Mouse (Mus musculus) T-helper 17 cell (primary cell): ENCODE results near the gene Ppp1r12a.

ENCODE experiments used
- in situ Hi-C, 2 experiments: fragments of 300-600 bp; cut with MboI, MseI; formaldehyde crosslinking; loops; 1 replicate in 1 of 2; 2 replicates in 1 of 2; pipeline ENCODE4 v1.15.1; 2025; ENCODE audit warnings: high pct_unique_total_duplicates in 2 of 2

Gene Ppp1r12a

DNA sequence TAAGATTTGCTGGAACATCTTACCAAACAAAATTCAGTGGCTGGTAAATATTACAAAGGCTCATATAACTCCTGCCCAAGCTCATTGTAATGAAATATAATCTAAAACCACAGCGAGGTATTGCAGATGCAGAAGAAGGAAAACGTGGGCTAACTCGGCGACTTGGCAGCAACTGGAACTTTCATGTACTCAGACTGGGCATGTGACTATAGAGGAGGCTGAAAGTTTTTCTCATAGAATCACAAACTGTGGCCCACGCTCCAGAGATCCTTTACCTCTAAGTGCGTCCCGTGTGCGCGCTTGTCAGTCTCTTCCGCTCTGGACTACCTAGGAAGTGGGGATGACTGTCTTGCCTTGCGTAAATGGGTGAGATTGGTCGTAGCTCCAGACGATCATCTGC lies 128.1 kb downstream of the Ppp1r12a start:
- in situ Hi-C loops: no loop called here

GRCm38 (mm10) chr10:108291688-108292471 lies 129.9 kb downstream of the Ppp1r12a start:
- in situ Hi-C loops: no loop called here

DNA sequence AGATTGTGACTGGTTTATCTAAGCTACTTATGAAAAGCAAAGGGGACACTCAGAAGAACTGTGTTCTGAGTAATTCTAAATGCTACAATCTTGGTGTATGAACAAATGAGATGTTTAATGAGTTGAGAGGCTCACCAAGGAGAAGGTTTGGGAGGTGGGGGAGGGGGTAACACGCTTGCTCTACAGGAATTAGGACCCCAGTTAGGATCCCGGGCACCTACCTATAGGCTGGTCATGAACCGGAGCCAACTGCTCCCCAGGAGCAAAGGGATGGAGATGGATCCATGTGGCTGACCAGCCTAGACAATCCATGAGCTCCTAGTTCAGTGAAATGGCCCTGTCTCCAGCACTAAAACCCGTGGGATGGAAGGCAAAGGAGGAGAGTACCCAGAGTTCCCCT lies 130.7 kb downstream of the Ppp1r12a start:
- in situ Hi-C loops: no loop called here

DNA sequence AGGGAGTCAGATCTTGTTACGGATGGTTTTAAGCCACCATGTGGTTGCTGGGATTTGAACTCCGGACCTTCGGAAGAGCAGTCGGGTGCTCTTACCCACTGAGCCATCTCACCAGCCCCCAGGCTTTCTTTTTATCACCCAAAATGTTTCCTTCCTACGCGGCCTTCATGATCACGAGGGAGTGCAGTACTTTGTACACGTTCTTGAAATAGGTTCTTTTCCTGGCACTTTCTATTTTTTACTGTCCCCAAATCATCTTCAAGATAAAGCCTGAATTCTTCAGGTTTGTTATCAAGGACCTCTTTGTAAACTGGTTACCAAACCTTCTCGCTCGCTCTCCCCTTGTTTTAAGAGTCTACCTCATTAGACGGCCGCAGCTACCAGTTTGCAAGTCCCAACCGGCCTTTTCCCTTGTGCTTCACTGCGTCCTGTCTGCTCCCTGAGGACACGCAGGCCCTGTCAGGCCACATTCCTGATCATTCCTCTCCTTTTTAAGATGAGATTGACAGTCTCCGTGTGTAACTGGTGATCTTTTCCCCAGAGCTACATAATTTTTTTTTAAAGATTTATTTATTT lies 131.7 kb downstream of the Ppp1r12a start:
- in situ Hi-C loops: no loop called here

- in situ Hi-C loops: loop anchor here (5.0 kb wide), 1 partner anchor 153 kb away; no protein-coding TSS in a partner anchor
These were observed 132.8 kb downstream of the Ppp1r12a start for GRCm38 (mm10) chr10:108294766-108295165.

DNA sequence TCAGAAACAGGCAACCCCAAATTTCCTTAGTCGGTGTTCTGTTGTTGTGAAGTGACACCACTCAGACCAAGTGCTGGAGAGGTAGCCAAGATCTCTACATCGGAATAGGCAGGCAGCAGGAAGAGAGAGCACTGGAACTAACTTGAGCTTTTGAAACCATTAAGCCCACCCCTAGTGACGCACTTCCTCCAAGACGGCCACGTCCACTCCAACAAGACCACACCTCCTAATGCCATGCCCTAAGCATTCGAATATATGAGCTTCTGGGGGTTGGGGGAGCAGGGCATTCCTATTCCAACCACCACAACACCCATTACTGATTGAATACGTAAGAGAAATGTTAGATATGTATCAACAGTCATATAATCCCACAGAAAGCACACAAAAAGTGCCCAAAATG lies 134.5 kb downstream of the Ppp1r12a start:
- in situ Hi-C loops: loop anchor here (5.0 kb wide), 1 partner anchor 151 kb away; no protein-coding TSS in a partner anchor

- in situ Hi-C loops: loop anchor here (5.0 kb wide), 1 partner anchor 149 kb away; no protein-coding TSS in a partner anchor
These were observed 136.3 kb downstream of the Ppp1r12a start for GRCm38 (mm10) chr10:108298261-108298660.

GRCm38 (mm10) chr10:108298841-108299545 lies 137.0 kb downstream of the Ppp1r12a start:
- in situ Hi-C loops: loop anchor here (5.0 kb wide), 1 partner anchor 148 kb away; no protein-coding TSS in a partner anchor

GRCm38 (mm10) chr10:108299828-108300227 lies 137.8 kb downstream of the Ppp1r12a start:
- in situ Hi-C loops: loop anchor here (5.0 kb wide), 1 partner anchor 147 kb away; no protein-coding TSS in a partner anchor

GRCm38 (mm10) chr10:108300843-108301242 lies 138.8 kb downstream of the Ppp1r12a start:
- in situ Hi-C loops: no loop called here

DNA sequence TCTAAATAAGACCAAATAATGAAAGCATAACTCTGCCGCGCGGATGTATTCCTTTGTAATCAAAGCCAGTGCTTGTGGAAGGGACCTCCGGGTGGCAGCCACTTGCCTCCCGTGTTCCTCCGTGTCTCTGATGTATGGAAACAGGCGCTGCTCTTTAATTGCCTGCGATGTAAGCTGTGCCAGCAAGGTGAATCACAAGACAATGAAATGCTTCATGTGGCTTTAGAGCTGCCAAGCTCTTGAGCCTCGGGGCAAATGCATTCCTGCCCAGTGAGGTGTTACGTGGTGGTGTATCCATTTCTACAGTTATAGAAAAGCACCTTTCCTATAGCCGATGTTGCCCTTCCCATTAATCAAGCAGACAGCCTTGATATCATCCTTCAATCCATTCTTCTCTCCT lies 145.8 kb downstream of the Ppp1r12a start:
- in situ Hi-C loops: no loop called here

GRCm38 (mm10) chr10:108310195-108310594 lies 148.2 kb downstream of the Ppp1r12a start:
- in situ Hi-C loops: no loop called here

DNA sequence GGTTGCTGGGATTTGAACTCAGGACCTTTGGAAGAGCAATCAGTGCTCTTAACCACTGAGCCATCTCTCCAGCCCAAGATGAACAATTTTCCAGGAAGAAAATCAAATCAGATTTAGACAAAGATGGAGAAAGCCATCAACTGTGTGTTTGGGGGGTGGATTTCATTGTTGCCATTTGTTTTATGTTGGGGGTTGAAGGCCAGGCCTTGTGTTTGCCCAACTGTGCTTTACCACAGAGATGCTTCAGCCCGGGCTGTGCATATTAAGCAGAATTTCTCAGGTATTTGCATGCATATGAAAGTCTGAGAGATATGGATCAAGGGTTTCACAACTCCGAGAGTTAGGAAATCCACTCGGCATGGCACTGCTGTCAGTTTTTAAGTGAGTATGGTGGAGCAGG lies 149.4 kb downstream of the Ppp1r12a start:
- in situ Hi-C loops: no loop called here

DNA sequence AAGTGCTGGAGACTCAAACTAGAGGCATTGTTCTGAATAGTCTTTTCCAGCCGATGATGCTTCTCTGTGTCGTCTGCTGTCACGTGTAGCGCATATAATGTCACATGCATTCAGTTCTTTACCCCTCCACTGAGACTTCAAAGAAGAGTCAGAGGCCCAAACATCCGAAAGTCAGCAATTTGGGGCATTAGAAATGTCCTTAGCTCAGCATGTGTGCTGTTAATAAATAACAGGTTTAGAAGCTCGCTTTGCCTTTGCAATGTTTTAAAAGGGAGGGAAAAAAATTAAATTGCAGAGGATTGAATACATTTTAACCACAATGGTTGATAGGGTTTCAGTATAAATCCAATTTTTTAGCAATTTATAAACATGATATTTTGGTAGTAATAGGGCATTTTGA lies 151.9 kb downstream of the Ppp1r12a start:
- in situ Hi-C loops: no loop called here

DNA sequence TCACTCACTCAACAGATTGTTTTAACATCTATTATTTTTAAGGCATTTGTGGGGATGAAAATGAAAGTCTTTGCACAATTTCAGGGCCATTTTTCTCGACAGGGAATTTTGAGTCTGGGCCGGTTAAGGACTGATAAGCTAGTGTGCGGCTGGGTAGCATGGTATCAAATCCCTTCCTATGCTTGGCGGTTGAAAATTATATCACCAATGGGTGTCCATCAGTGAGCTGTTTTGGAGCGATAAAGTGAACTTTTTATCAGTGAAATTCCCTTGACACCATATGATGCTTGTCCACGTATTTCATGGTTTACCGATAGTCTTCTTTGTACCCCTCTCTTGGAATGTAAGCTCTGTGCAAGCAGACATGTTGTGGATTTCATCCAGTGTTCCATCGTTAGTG lies 152.4 kb downstream of the Ppp1r12a start:
- in situ Hi-C loops: no loop called here

DNA sequence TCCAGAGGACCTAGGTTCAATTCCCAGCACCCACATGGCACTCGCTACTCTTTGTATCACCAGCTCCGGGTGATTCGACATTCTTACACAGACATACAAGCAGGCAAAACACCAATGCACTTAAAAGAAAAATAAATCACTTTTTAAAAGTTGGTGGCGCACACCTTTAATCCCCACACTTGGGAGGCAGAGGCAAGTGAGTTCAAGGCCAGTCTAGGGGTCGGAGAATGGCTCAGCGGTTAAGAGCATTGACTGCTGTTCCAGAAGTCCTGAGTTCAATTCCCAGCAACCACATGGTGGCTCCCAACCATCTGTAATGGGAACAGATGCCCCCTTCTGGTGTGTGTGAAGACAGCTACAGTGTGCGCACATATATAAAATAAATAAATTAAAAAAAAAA lies 153.2 kb downstream of the Ppp1r12a start:
- in situ Hi-C loops: no loop called here

GRCm38 (mm10) chr10:108328356-108328755 lies 166.4 kb downstream of the Ppp1r12a start:
- in situ Hi-C loops: no loop called here

- in situ Hi-C loops: no loop called here
These were observed 167.0 kb downstream of the Ppp1r12a start for GRCm38 (mm10) chr10:108328983-108329382.

DNA sequence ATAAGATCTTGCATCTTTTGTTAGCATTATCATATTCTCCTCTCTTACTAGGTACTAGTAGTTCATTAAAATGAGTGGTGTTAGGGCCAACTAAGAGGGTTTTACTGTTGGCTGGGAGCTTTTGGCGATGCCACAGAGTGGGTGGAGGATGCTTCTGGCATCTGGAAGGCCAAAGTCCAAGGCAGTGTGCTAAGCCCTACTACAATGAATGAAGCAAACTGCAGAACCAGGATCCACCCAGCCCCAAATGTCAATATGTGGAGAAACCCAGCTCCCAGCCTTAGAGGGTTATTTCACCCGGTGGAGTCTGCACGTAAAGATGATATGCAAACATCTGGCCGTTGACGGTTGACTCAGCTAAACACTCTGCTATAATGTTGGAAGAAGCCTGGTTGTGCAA lies 167.8 kb downstream of the Ppp1r12a start:
- in situ Hi-C loops: no loop called here

DNA sequence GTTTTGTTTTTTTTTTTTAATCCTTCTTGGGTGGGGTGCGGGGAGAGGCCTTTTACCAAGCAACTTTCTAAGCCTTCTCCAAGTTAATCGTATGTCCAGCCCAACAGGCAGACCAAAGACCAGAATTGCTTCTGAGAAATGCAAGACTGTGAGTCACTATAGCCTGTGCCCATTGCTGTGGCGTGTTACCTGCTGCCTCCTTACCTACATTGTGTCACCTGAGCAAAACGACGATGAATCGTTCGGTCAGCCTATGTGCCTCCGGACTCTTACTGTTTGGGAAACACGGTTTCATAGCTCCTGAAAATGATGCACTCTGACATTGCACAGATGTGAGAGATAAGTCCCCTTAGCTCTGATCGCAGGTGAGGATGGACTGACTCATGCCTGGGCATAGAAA lies 169.0 kb downstream of the Ppp1r12a start:
- in situ Hi-C loops: no loop called here

GRCm38 (mm10) chr10:108331784-108332561 lies 170.0 kb downstream of the Ppp1r12a start, which contains the start of gene Pawr:
TSS of gene Pawr (plus strand) at chr10:108332121.
- in situ Hi-C loops: no loop called here
